Mouse (Mus musculus) layer of hippocampus, postnatal 36 days (tissue): ENCODE measurements around the gene Lamtor3. TPM values are rescaled to one million over a fixed set of nuclear protein-coding genes. Genes with fewer than 3 reads are reported as not detected.
"Not testable (repeated sequence)": the region's sequence is repeated elsewhere in the genome, so short reads cannot be mapped to it uniquely, and the experiment has no call there.

Experiments used
- DNase-seq, 2 experiments: peaks; one replicate each; pipeline ENCODE4 v3.0.0; 2022
- total RNA-seq, 2 experiments: library from RNA; stranded (reverse); gene quantifications; 2 replicates each; pipeline ENCODE4 v1.2.3; 2021

Lamtor3 gene
- total RNA-seq, 2 experiments from 2014 or later, result 64.8 to 65.3 TPM

GRCm38 (mm10) chr3:137963508-137963907 is 45.2 kb downstream of the Lamtor3 start:
- DNase-seq, result no peak

- not testable (repeated sequence) for DNase-seq
Observed at GRCm38 (mm10) chr3:137964014-137964413, 45.7 kb downstream of the Lamtor3 start.

- DNase-seq, result no peak
Observed at GRCm38 (mm10) chr3:137968105-137968819, 50.0 kb downstream of the Lamtor3 start.

- DNase-seq, result no peak
Observed at GRCm38 (mm10) chr3:137968820-137969486, 50.6 kb downstream of the Lamtor3 start.

GRCm38 (mm10) chr3:137969951-137970350 is 51.6 kb downstream of the Lamtor3 start:
- no peak for DNase-seq

GRCm38 (mm10) chr3:137972224-137972623 is 53.9 kb downstream of the Lamtor3 start:
- DNase-seq, result no peak

- no peak for DNase-seq
Observed at GRCm38 (mm10) chr3:137972989-137973388, 54.7 kb downstream of the Lamtor3 start.

- no peak for DNase-seq
Observed at GRCm38 (mm10) chr3:137974306-137974705, 56.0 kb downstream of the Lamtor3 start.

- DNase-seq, result no peak
Observed at GRCm38 (mm10) chr3:137975435-137975834, 57.1 kb downstream of the Lamtor3 start.

- DNase-seq, result no peak
Observed at GRCm38 (mm10) chr3:137975856-137976423, 57.6 kb downstream of the Lamtor3 start.

- no peak for DNase-seq
Observed at GRCm38 (mm10) chr3:137976943-137977628, 58.8 kb downstream of the Lamtor3 start.

GRCm38 (mm10) chr3:137977629-137978041 is 59.3 kb downstream of the Lamtor3 start:
- DNase-seq, result peak in 1 of 2 experiments; percentile 33

GRCm38 (mm10) chr3:137978233-137978632 is 59.9 kb downstream of the Lamtor3 start:
- no peak for DNase-seq

Other genes with a start within 250 kb of the Lamtor3 start
- gene Gm21962, start 247.0 kb upstream of the Lamtor3 start, total RNA-seq, result not detected
- 100 to 1,000 TPM; 135 to 151 TPM for gene H2afz, start 54.0 kb upstream of the Lamtor3 start, total RNA-seq
- 10 to 100 TPM; 52.1 to 53.8 TPM for gene Dnajb14, start 50.8 kb upstream of the Lamtor3 start, total RNA-seq
- gene Dapp1, start 63.0 kb downstream of the Lamtor3 start, total RNA-seq, result 1 to 10 TPM; 4.4 to 7.0 TPM
- gene 1110002E22Rik, start 146.5 kb downstream of the Lamtor3 start, total RNA-seq, result 1 to 10 TPM; 1.7 to 2.5 TPM
- gene Gm5105, start 148.9 kb downstream of the Lamtor3 start, total RNA-seq, result under 1 TPM in 1 of 2 experiments, not detected in 1; 0.30 TPM
- gene Trmt10a, start 224.9 kb downstream of the Lamtor3 start, total RNA-seq, result 1 to 10 TPM; 3.9 to 5.1 TPM
- 1 to 10 TPM; 6.0 to 6.8 TPM for gene Mttp, start 226.5 kb downstream of the Lamtor3 start, total RNA-seq